Mouse (Mus musculus): ENCODE results near the gene Ncapd2. TPM values are rescaled to one million over a fixed set of nuclear protein-coding genes. Genes with fewer than 3 reads are reported as not detected.

Ncapd2 gene
- polyA plus RNA-seq (2015; fragmentation: Nextera tagmentation; extraction: Ambion mirVana) = 48.8 and 69.2 TPM in 2 replicates

DNA sequence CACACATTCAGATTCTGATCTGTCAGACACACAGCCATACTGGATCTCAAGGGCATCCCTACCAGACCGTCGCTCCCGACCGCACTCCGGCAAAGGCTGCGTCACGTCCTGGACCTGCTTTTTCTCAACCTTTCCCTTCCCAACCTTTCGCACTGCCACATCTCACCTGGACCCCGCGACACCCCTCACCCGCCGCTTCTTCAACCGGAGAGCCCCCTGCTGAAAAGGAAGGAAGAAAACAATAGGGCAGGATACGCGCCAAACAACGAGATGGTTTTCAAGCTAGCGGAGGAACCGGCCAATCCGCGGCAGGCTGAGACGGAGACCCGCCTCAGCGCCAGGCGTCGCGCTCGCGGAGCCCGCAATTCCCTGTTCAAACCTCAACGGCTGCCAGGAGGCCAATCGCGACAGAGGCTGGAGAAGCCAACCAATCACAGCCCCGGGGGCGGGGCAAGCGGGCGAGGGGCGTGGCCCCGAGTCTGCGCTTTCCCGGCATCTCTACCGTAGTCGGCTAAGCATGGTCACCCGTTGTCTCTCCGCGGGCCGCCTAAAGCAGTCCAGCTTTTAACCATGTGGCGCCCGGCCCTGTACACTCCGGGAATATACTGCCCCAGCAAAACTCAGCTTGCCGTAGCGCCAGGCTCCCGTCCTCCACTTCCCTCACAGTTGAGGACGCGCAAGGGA lies at the start of gene Ncapd2, which contains the start of gene Mrpl51:
Gene Ncapd2 (minus strand): TSS at position 370 of the 684 bp plus-strand sequence.
Gene Mrpl51 (plus strand): TSS at position 470 of the 684 bp plus-strand sequence.
- Histone ChIP-seq H3K27me3 (no peaks in the 10 kb centered on the region), H3K4me2 (peak within 1 kb of the TSS; percentile 95), H3K9me3 (no peaks in the 10 kb centered on the region), H3K9ac (peak within 1 kb of the TSS; percentile 84), H3K4me3 (peak within 1 kb of the TSS; percentile 74), H3K4me1 (replicated peaks) (peaks cover 29% of the 10 kb centered on the region), H3K27ac (replicated peaks) (peak within 1 kb of the TSS; percentile 100), H3K36me3 (peaks cover 56% of the 10 kb centered on the region)
- WGBS = 1% methylated on average over 54 of the region's 54 CpGs
- ATAC-seq (ENCODE audit: low read depth) = peak; percentile 98

DNA sequence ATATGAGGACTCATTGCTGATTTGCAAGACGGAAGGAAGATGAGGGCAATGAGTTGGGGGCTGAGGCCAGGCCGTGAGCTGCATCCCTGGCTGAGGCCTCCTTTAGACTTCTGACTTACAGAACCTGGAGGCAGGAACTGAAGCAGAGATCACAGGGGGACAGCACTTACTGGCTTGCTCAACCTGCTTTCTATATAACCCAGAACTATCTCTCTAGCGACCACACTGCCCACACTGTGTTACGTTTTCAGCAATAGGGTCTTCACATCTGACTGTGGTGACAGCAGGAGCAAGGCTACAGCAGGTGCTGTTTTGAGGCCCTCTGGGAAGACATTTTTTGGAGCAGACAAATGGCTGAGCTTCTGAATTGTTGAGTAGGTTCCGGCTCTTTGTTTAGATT lies 49.1 kb upstream of the Ncapd2 start:
- Histone ChIP-seq H3K9me3 (no peaks in the 10 kb centered on the region), H3K4me1 (replicated peaks) (no peaks in the 10 kb centered on the region), H3K36me3 (no peaks in the 10 kb centered on the region), H3K9ac (no peak overlapping the region), H3K27me3 (no peaks in the 10 kb centered on the region), H3K27ac (replicated peaks) (no peak overlapping the region), H3K4me2 (no peak overlapping the region), H3K4me3 (no peak overlapping the region)
- no peak for ATAC-seq (ENCODE audit: low read depth)
- 78% methylated on average over 5 of the region's 5 CpGs for WGBS

DNA sequence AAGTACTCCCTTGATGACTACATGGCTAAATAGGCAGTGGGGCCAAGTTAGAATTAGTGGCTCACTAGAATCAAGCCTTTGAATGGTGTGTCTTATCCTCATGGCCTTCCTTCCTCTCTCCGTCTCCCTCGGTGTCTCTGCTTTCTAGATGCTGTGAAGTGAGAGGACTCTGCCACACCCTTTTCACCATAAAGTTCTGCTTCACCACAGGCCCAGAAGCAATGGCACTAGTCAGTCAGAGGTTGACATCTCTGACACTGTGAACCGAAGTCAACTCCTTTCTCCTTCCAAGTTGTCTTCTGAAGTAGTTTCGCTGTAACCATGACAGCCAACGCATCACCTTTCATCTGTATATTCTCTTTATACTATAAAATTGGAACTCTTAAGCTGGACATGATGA lies 48.0 kb upstream of the Ncapd2 start:
- no peak for ATAC-seq (ENCODE audit: low read depth)
- no peaks in the 10 kb centered on the region for H3K27me3 ChIP-seq
- H3K4me3 ChIP-seq = no peak overlapping the region
- no peak overlapping the region for H3K9ac ChIP-seq
- no peak overlapping the region for H3K4me2 ChIP-seq
- H3K4me1 ChIP-seq (replicated peaks) = no peaks in the 10 kb centered on the region
- H3K36me3 ChIP-seq = no peaks in the 10 kb centered on the region
- H3K27ac ChIP-seq (replicated peaks) = no peak overlapping the region
- 89% methylated on average over 5 of the region's 5 CpGs for whole genome bisulfite sequencing
- H3K9me3 ChIP-seq = no peaks in the 10 kb centered on the region

- H3K27me3 ChIP-seq = no peaks in the 10 kb centered on the region
- ATAC-seq (ENCODE audit: low read depth) = no peak
- no peak overlapping the region for H3K4me3 ChIP-seq
- no peaks in the 10 kb centered on the region for H3K9me3 ChIP-seq
- H3K4me2 ChIP-seq = no peak overlapping the region
- H3K36me3 ChIP-seq = no peaks in the 10 kb centered on the region
- H3K4me1 ChIP-seq (replicated peaks) = no peaks in the 10 kb centered on the region
- no peak overlapping the region for H3K9ac ChIP-seq
- WGBS = 79% methylated on average over 6 of the region's 6 CpGs
- H3K27ac ChIP-seq (replicated peaks) = no peak overlapping the region
Measured at GRCm38 (mm10) chr6:125238396-125238795, 46.9 kb upstream of the Ncapd2 start.

DNA sequence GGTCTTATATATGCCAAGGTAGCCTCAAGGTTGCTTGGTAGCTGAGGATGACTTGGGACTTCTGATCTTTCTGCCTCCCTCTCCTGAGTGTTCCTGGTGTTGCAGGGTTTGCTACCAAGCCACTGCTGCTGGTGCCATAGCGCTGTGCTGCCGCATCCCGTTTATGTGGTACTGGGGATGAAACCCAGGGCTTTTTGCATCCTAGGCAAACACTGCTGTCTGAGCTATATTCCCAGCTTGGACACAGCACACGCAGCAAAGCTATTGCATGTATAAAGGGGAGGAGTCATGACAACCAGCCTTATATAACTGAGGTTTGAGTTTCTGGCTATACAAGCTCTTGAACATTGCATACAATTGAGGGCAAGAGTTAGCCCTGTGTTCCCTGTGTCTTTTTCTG lies 45.9 kb upstream of the Ncapd2 start:
- WGBS = 90% methylated on average over 4 of the region's 4 CpGs
- H3K27ac ChIP-seq (replicated peaks) = no peak overlapping the region
- H3K27me3 ChIP-seq = no peaks in the 10 kb centered on the region

GRCm38 (mm10) chr6:125236782-125237181 lies 45.3 kb upstream of the Ncapd2 start, which contains the start of gene Cd27:
Gene Cd27 (minus strand): TSS chr6:125237010.
- Histone ChIP-seq H3K4me3 (no peak within 1 kb of the TSS), H3K9me3 (no peaks in the 10 kb centered on the region), H3K27me3 (no peaks in the 10 kb centered on the region), H3K27ac (replicated peaks) (no peak within 1 kb of the TSS), H3K36me3 (no peaks in the 10 kb centered on the region), H3K9ac (no peak within 1 kb of the TSS), H3K4me2 (no peak within 1 kb of the TSS), H3K4me1 (replicated peaks) (peaks cover 4% of the 10 kb centered on the region)
- WGBS = 35% methylated on average over 6 of the region's 6 CpGs
- no peak for ATAC-seq (ENCODE audit: low read depth)

More for the DNA sequence above, 45.9 kb upstream of the Ncapd2 start:
- Histone ChIP-seq H3K36me3 (no peaks in the 10 kb centered on the region), H3K9me3 (no peaks in the 10 kb centered on the region), H3K4me3 (no peak overlapping the region), H3K4me1 (replicated peaks) (no peaks in the 10 kb centered on the region), H3K4me2 (no peak overlapping the region), H3K9ac (no peak overlapping the region)
- ATAC-seq (ENCODE audit: low read depth) = no peak

DNA sequence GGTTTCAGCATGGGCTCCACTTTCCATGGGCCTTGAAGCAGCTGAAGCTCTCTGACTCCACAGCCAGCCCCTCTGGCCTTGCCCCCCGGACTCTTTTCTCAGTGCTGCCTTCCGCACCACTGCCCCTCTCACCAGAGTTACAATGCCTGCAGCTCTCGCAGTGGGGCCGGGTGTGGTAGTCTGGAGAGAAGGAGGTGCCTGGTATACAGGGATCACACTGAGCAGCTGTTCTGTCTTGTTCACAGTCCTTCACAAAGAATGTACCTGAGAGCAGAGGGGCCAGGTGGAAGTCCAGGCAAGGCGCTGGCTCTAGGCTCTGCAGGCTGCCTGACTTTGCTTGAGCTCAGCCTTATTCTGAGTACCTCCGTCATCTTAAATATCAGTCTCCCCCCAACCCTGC lies 44.8 kb upstream of the Ncapd2 start:
- Histone ChIP-seq H3K9me3 (no peaks in the 10 kb centered on the region), H3K9ac (no peak overlapping the region), H3K36me3 (no peaks in the 10 kb centered on the region), H3K27me3 (no peaks in the 10 kb centered on the region), H3K27ac (replicated peaks) (no peak overlapping the region), H3K4me2 (no peak overlapping the region), H3K4me3 (no peak overlapping the region), H3K4me1 (replicated peaks) (peaks cover 8% of the 10 kb centered on the region)
- 61% methylated on average over 6 of the region's 6 CpGs for WGBS
- ATAC-seq (ENCODE audit: low read depth) = no peak

DNA sequence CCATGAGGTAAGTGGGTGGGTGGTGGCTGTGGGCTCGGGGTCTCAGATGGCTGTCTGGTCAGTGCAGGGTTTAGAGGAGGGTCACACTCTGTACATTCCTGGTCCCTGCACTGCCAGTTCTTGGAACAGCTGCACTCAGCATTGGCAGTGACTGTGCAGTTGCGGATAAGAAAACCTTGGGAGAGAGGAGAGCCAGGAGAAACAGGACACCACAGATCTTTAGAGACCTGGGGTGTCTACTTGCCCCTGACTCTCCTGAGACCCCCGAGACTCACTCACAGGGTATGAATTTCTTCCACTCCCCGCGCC lies 43.0 kb upstream of the Ncapd2 start:
- Histone ChIP-seq H3K9ac (no peak overlapping the region), H3K4me1 (replicated peaks) (peaks cover 18% of the 10 kb centered on the region), H3K4me2 (no peak overlapping the region), H3K27me3 (no peaks in the 10 kb centered on the region), H3K27ac (replicated peaks) (no peak overlapping the region), H3K4me3 (no peak overlapping the region), H3K9me3 (no peaks in the 10 kb centered on the region), H3K36me3 (no peaks in the 10 kb centered on the region)
- WGBS = 77% methylated on average over 5 of the region's 5 CpGs
- no peak for ATAC-seq (ENCODE audit: low read depth)

- no peaks in the 10 kb centered on the region for H3K36me3 ChIP-seq
- no peak overlapping the region for H3K4me3 ChIP-seq
- no peak overlapping the region for H3K9ac ChIP-seq
- H3K4me2 ChIP-seq = no peak overlapping the region
- 68% methylated on average over 7 of the region's 7 CpGs for WGBS
- no peaks in the 10 kb centered on the region for H3K9me3 ChIP-seq
- no peak for ATAC-seq (ENCODE audit: low read depth)
- H3K27ac ChIP-seq (replicated peaks) = no peak overlapping the region
- peaks cover 18% of the 10 kb centered on the region for H3K4me1 ChIP-seq (replicated peaks)
- H3K27me3 ChIP-seq = no peaks in the 10 kb centered on the region
Measured at GRCm38 (mm10) chr6:125233816-125234519, 42.5 kb upstream of the Ncapd2 start.

DNA sequence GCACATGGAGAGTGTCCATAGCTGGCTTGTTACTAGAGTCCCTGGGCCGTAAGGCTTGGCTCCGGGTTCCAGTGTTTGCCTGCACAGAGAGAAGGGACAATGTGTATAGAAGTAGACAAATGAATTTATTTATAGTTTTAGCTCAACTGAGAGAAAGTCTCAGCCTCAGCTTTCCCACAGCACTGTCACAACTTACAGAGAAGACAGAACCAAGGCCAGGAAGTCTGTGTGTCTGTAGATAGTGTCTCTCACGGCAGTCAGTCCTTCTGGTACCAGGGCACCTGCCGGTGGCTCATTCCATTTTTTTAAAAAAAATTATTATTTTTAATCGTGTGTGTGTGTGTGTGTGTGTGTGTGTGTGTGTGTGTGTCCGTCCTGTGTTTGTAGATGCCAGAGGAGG lies 41.0 kb upstream of the Ncapd2 start:
- Histone ChIP-seq H3K36me3 (no peaks in the 10 kb centered on the region), H3K27ac (replicated peaks) (no peak overlapping the region), H3K4me1 (replicated peaks) (peaks cover 18% of the 10 kb centered on the region), H3K27me3 (no peaks in the 10 kb centered on the region), H3K4me2 (0 out of 2 replicates have a peak overlapping the region, but pooled peaks have one; percentile 84), H3K9me3 (no peaks in the 10 kb centered on the region), H3K4me3 (no peak overlapping the region), H3K9ac (no peak overlapping the region)
- WGBS = 83% methylated on average over 6 of the region's 6 CpGs
- ATAC-seq (ENCODE audit: low read depth) = no peak

- Histone ChIP-seq H3K9me3 (no peaks in the 10 kb centered on the region), H3K27ac (replicated peaks) (peak overlapping the region; percentile 79; the same call in 1 of the 2 replicates), H3K36me3 (no peaks in the 10 kb centered on the region), H3K4me2 (peak overlapping the region; percentile 84), H3K27me3 (no peaks in the 10 kb centered on the region), H3K4me1 (replicated peaks) (peaks cover 18% of the 10 kb centered on the region), H3K9ac (peak overlapping the region; percentile 80), H3K4me3 (peak overlapping the region; percentile 44)
- 53% methylated on average over 4 of the region's 4 CpGs for WGBS
- ATAC-seq (ENCODE audit: low read depth) = no peak
Measured at GRCm38 (mm10) chr6:125232045-125232437, 40.5 kb upstream of the Ncapd2 start.

- Histone ChIP-seq H3K36me3 (no peaks in the 10 kb centered on the region), H3K4me3 (peak within 1 kb of the TSS; percentile 44), H3K4me1 (replicated peaks) (peaks cover 18% of the 10 kb centered on the region), H3K27ac (replicated peaks) (peak within 1 kb of the TSS; percentile 79), H3K9me3 (no peaks in the 10 kb centered on the region), H3K4me2 (peak within 1 kb of the TSS; percentile 84), H3K27me3 (no peaks in the 10 kb centered on the region), H3K9ac (peak within 1 kb of the TSS; percentile 80)
- ATAC-seq (ENCODE audit: low read depth) = peak; percentile 82
- WGBS = 10% methylated on average over 16 of the region's 16 CpGs
Measured at GRCm38 (mm10) chr6:125231117-125232044, 39.9 kb upstream of the Ncapd2 start, which contains the start of gene Tapbpl. Gene Tapbpl (minus strand): TSS chr6:125231860.

Measured in neural tube, embryonic 13.5 days (tissue).